Comparison of ENCODE assay signal across 27 mouse cellular contexts in the genomic region with DNA sequence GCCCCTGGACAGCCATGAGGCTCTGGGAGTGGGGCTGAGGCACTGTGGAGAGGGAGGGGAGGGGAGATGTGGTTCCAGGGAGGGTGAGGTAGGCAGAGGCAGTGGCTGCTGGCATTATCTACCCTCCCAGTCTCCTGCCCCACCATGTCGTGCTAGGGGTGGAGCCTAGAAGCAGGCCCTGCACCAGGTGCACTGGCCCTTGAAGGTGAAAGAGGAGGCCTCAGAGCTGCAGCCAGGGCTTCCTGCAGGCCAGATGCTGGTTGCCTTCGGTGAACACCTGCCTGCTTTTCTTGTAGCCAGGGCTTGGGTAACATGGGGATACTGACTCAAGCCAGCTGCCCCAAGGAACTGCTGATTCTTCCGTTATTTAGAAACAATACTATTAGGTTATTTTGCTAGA.
DNase-seq lines count a peak whose midpoint lies in the region; ATAC-seq and TF ChIP-seq lines count a peak whose summit lies in the region.
"Had no signal": no experiment of that assay in that cellular context is flagged by ENCODE, and none has a peak within 500 bp of the region (broad histone marks: within the 10 kb centered on the region; RNA-seq: fewer than 3 reads in every experiment).

No protein-coding gene starts in this region.

- no peak for DNase-seq in lung, postnatal 0 days (ENCODE audit: low spot score)
- no peak for DNase-seq in lung, postnatal 14 days
- peak; percentile 41 for DNase-seq in CH12.LX (ENCODE audit: extremely low read depth)
- DNase-seq in kidney, postnatal 14 days = peak; percentile 52
- no peak for DNase-seq in cerebellum, adult 9-11 months
- DNase-seq in cerebellum, adult 2 months = no peak
- DNase-seq: adrenal gland, adult 8-10 months; cerebellum, postnatal 10 days; gastrocnemius, postnatal 36 days; heart, adult 18-20 months; liver; lung, adult 2 months; thymus, postnatal 36 days had no signal

- TF ChIP-seq CTCF in lung, postnatal 0 days (IDR thresholded peaks at IDR 0.05) = no peak
- TF ChIP-seq CTCF in CH12.LX (conservative IDR thresholded peaks at IDR 0.05 in 1 of 2, IDR thresholded peaks at IDR 0.05 in 1 of 2; ENCODE audit: low read depth in 2 of 2, low read length in 2 of 2) = no peak
- TF ChIP-seq CTCF in cerebellum, adult 2 months (IDR thresholded peaks at IDR 0.05; ENCODE audit: borderline replicate concordance, insufficient read depth, low read depth, low read length) = no peak

- H3K79me2 ChIP-seq in CH12.LX (replicated peaks; ENCODE audit: control insufficient read depth, extremely low read depth, insufficient read depth, poor library complexity, severe bottlenecking) = no peaks in the 10 kb centered on the region

- no peak overlapping the region for H3K9ac ChIP-seq in lung, postnatal 0 days (replicated peaks; ENCODE audit: low read depth)
- no peak overlapping the region for H3K9ac ChIP-seq in CH12.LX (ENCODE audit: insufficient read depth, low read depth)
- H3K9ac ChIP-seq in kidney, embryonic 14.5 days (ENCODE audit: low read depth, low read length) = no peak overlapping the region
- H3K9ac ChIP-seq in neural tube, embryonic 15.5 days (replicated peaks) = no peak overlapping the region
- H3K9ac ChIP-seq: embryonic facial prominence, embryonic 13.5 days; forebrain, embryonic 15.5 days; intestine, embryonic 15.5 days; liver, embryonic 14.5 days; neural tube, embryonic 12.5 days had no signal

- ATAC-seq in lung, postnatal 0 days = 0 out of 2 replicates have a peak, but pooled peaks have one; percentile 8
- 0 out of 2 replicates have a peak, but pooled peaks have one; percentile 54 for ATAC-seq in kidney, embryonic 14.5 days (ENCODE audit: low FRiP score, low TSS enrichment)
- no peak for ATAC-seq in neural tube, embryonic 15.5 days (ENCODE audit: low FRiP score)
- ATAC-seq: activated CD4-positive, CD25-positive, alpha-beta regulatory T cell, adult 4 months; CD4-positive, CD25-positive, alpha-beta regulatory T cell, adult 4 months; forebrain, embryonic 15.5 days; hindbrain, postnatal 0 days; intestine, embryonic 15.5 days had no signal

- H3K4me3 ChIP-seq in lung, postnatal 0 days (ENCODE audit: low read depth, low read length) = no peak overlapping the region
- H3K4me3 ChIP-seq in CH12.LX (replicated peaks in 1 of 3; ENCODE audit: low read depth in 2 of 3, low read length in 2 of 3, poor library complexity in 1 of 3) = peak overlapping the region in 1 of 3 experiments; percentile 24
- H3K4me3 ChIP-seq in kidney, embryonic 14.5 days (ENCODE audit: low read length) = no peak overlapping the region
- H3K4me3 ChIP-seq in neural tube, embryonic 15.5 days (replicated peaks) = no peak overlapping the region
- no peak overlapping the region for H3K4me3 ChIP-seq in cerebellum, adult 2 months (replicated peaks; ENCODE audit: insufficient read depth, low read depth, low read length)
- H3K4me3 ChIP-seq: embryonic facial prominence, embryonic 13.5 days; forebrain, embryonic 10.5 days; forebrain, embryonic 15.5 days; intestine, embryonic 15.5 days; myocyte; neural tube, embryonic 12.5 days had no signal

- dilution Hi-C loops in CH12.LX (cut with MboI; ENCODE audit: extremely low pct_ligation_motif_present, extremely low pct_unique_long_range_greater_than_20kb, low sequenced_read_pairs) = no loop called here

- in situ Hi-C loops in CH12.LX (cut with MboI; ENCODE audit: low pct_ligation_motif_present, low pct_unique_long_range_greater_than_20kb, low sequenced_read_pairs) = no loop called here

- no peak for TF ChIP-seq EP300 in lung, postnatal 0 days (IDR thresholded peaks at IDR 0.05)
- TF ChIP-seq EP300 in CH12.LX (IDR thresholded peaks at IDR 0.05; ENCODE audit: low read length) = peak; percentile 35; the same call in 1 of the 2 replicates

- no peak overlapping the region for H3K27ac ChIP-seq in lung, postnatal 0 days (ENCODE audit: low read length)
- H3K27ac ChIP-seq in CH12.LX (ENCODE audit: insufficient read depth, low read depth) = peak overlapping the region; percentile 71
- H3K27ac ChIP-seq in kidney, embryonic 14.5 days (ENCODE audit: low read depth, low read length) = no peak overlapping the region
- H3K27ac ChIP-seq in neural tube, embryonic 15.5 days (replicated peaks) = no peak overlapping the region
- H3K27ac ChIP-seq in cerebellum, adult 2 months (ENCODE audit: insufficient read depth, low read length) = no peak overlapping the region
- H3K27ac ChIP-seq: embryonic facial prominence, embryonic 13.5 days; forebrain, embryonic 10.5 days; forebrain, embryonic 15.5 days; hindbrain, postnatal 0 days; intestine, embryonic 15.5 days; liver, embryonic 14.5 days; neural tube, embryonic 12.5 days had no signal

- no peak; the same call in 1 of the 2 replicates for TF ChIP-seq POLR2A in CH12.LX (IDR thresholded peaks at IDR 0.05; ENCODE audit: low read depth, low read length)
- no peak for TF ChIP-seq POLR2A in cerebellum, adult 2 months (IDR thresholded peaks at IDR 0.05; ENCODE audit: borderline replicate concordance, insufficient read depth, low read length)

- H3K9me3 ChIP-seq in lung, postnatal 0 days (ENCODE audit: low read length) = no peaks in the 10 kb centered on the region
- H3K9me3 ChIP-seq in CH12.LX (replicated peaks; ENCODE audit: low read length) = no peaks in the 10 kb centered on the region
- no peaks in the 10 kb centered on the region for H3K9me3 ChIP-seq in kidney, embryonic 14.5 days (ENCODE audit: control insufficient read depth, low read length)
- H3K9me3 ChIP-seq in neural tube, embryonic 15.5 days (replicated peaks) = no peaks in the 10 kb centered on the region
- H3K9me3 ChIP-seq: embryonic facial prominence, embryonic 13.5 days; forebrain, embryonic 10.5 days; forebrain, embryonic 15.5 days; intestine, embryonic 15.5 days; neural tube, embryonic 12.5 days had no signal

- H3K27me3 ChIP-seq in lung, postnatal 0 days (replicated peaks; ENCODE audit: insufficient read depth, low read length) = no peaks in the 10 kb centered on the region
- H3K27me3 ChIP-seq in CH12.LX (replicated peaks) = no peaks in the 10 kb centered on the region
- no peaks in the 10 kb centered on the region for H3K27me3 ChIP-seq in kidney, embryonic 14.5 days (ENCODE audit: control insufficient read depth, insufficient read depth, low read length)
- no peaks in the 10 kb centered on the region for H3K27me3 ChIP-seq in neural tube, embryonic 15.5 days (replicated peaks)
- H3K27me3 ChIP-seq in cerebellum, adult 2 months (ENCODE audit: control insufficient read depth, insufficient read depth, low read length) = no peaks in the 10 kb centered on the region
- H3K27me3 ChIP-seq: embryonic facial prominence, embryonic 13.5 days; forebrain, embryonic 15.5 days; intestine, embryonic 15.5 days; neural tube, embryonic 12.5 days had no signal

- no peak for TF ChIP-seq RAD21 in CH12.LX (IDR thresholded peaks at IDR 0.05; ENCODE audit: low read depth, low read length)

- 72% methylated on average over 3 of the region's 3 CpGs for WGBS in lung, postnatal 0 days
- WGBS in kidney, embryonic 14.5 days = 60% methylated on average over 3 of the region's 3 CpGs
- WGBS in neural tube, embryonic 15.5 days = 74% methylated on average over 3 of the region's 3 CpGs
- 62% methylated on average over 3 of the region's 3 CpGs for WGBS in cerebellum, adult 2 months

- no peak overlapping the region for H3K4me2 ChIP-seq in lung, postnatal 0 days (replicated peaks; ENCODE audit: low read depth, low read length)
- no peak overlapping the region for H3K4me2 ChIP-seq in CH12.LX (ENCODE audit: insufficient read depth, low read depth, poor library complexity, severe bottlenecking)
- H3K4me2 ChIP-seq in kidney, embryonic 14.5 days (replicated peaks; ENCODE audit: low read depth, low read length) = no peak overlapping the region
- H3K4me2 ChIP-seq in neural tube, embryonic 15.5 days = no peak overlapping the region
- H3K4me2 ChIP-seq: embryonic facial prominence, embryonic 13.5 days; forebrain, embryonic 15.5 days; heart, embryonic 11.5 days; intestine, embryonic 15.5 days; midbrain, embryonic 11.5 days; neural tube, embryonic 12.5 days had no signal

- peaks cover 12% of the 10 kb centered on the region; the same call in 1 of the 2 replicates for H3K36me3 ChIP-seq in lung, postnatal 0 days (ENCODE audit: insufficient read depth, low read length)
- H3K36me3 ChIP-seq in CH12.LX (replicated peaks in 1 of 2; ENCODE audit: control insufficient read depth in 1 of 2, insufficient read depth in 1 of 2, low read length in 1 of 2) = no peaks in the 10 kb centered on the region
- peaks cover 30% of the 10 kb centered on the region for H3K36me3 ChIP-seq in kidney, embryonic 14.5 days (ENCODE audit: control insufficient read depth, insufficient read depth, low read length)
- no peaks in the 10 kb centered on the region for H3K36me3 ChIP-seq in neural tube, embryonic 15.5 days
- H3K36me3 ChIP-seq: forebrain, embryonic 15.5 days had no signal

- no peaks in the 10 kb centered on the region for H3K4me1 ChIP-seq in lung, postnatal 0 days (ENCODE audit: insufficient read depth, low read depth, low read length)
- H3K4me1 ChIP-seq in CH12.LX (ENCODE audit: control insufficient read depth in 1 of 2, insufficient read depth in 2 of 2) = peaks cover 9 to 16% of the 10 kb centered on the region in 2 experiments
- no peaks in the 10 kb centered on the region for H3K4me1 ChIP-seq in kidney, embryonic 14.5 days (ENCODE audit: control insufficient read depth, insufficient read depth, low read length)
- no peaks in the 10 kb centered on the region for H3K4me1 ChIP-seq in neural tube, embryonic 15.5 days
- H3K4me1 ChIP-seq in cerebellum, adult 2 months (ENCODE audit: control insufficient read depth, insufficient read depth, low read length) = no peaks in the 10 kb centered on the region
- H3K4me1 ChIP-seq: intestine, embryonic 15.5 days; neural tube, embryonic 12.5 days had no signal

TF ChIP-seq in CH12.LX, 34 proteins besides CTCF, POLR2A, EP300 and RAD21:
- TF ChIP-seq JUN (IDR thresholded peaks at IDR 0.05; ENCODE audit: insufficient read depth, low read depth, low read length) (no peak), TCF12 (IDR thresholded peaks at IDR 0.05; ENCODE audit: low read depth, low read length) (peak; percentile 89), MAZ (IDR thresholded peaks at IDR 0.05; ENCODE audit: low read depth, low read length) (no peak), ZC3H11A (IDR thresholded peaks at IDR 0.05; ENCODE audit: low read depth, low read length) (no peak), ELF1 (IDR thresholded peaks at IDR 0.05; ENCODE audit: low read depth, low read length) (no peak)

Comparison
In these comparisons a context has a peak if more than half of its experiments do, and no peak if none do; other contexts are left out.
1. DNase-seq: peak in CH12.LX (single experiment) and kidney, postnatal 14 days (single experiment); none in lung, postnatal 0 days (single experiment), lung, postnatal 14 days (single experiment), cerebellum, adult 9-11 months (single experiment) and cerebellum, adult 2 months (0 of 2).